Mouse (Mus musculus) ES-E14 (cell line): Measurements from ENCODE around the gene Gm5426. TPM values are rescaled to one million over a fixed set of nuclear protein-coding genes. Genes with fewer than 3 reads are reported as not detected.

Experiments
- DNase-seq: peaks from one replicate; pipeline ENCODE4 v3.0.0-alpha.2; 2013; ENCODE audit warnings: low read depth, low spot score
- H3K27ac ChIP-seq: 2 replicates; pipeline ENCODE4 v1.5.1; 2012; ENCODE audit warnings: low read depth, mild to moderate bottlenecking, low read length, moderate library complexity, mixed read lengths; ENCODE audit not compliant: poor library complexity, insufficient read depth, severe bottlenecking
- H3K36me3 ChIP-seq: 2 replicates; pipeline ENCODE4 v1.6.1; 2012; ENCODE audit warnings: mild to moderate bottlenecking, low read length, moderate library complexity, mixed read lengths; ENCODE audit not compliant: control insufficient read depth, poor library complexity, insufficient read depth, severe bottlenecking
- H3K4me1 ChIP-seq, 2 experiments: fragments of 150-350 bp in 1 of 2; sonication (generic) in 1 of 2; 2 replicates each; pipeline ENCODE4 v1.6.1; 2012; ENCODE audit warnings: low read length in 2 of 2, mild to moderate bottlenecking in 1 of 2, mixed read lengths in 1 of 2; ENCODE audit not compliant: control insufficient read depth in 2 of 2, insufficient read depth in 2 of 2, poor library complexity in 1 of 2
- H3K4me3 ChIP-seq, 2 experiments: fragments of 150-350 bp in 1 of 2; sonication (generic) in 1 of 2; 2 replicates each; pipeline ENCODE4 v1.5.1; 2012; ENCODE audit warnings: low read length in 2 of 2, low read depth in 1 of 2, mild to moderate bottlenecking in 1 of 2, mixed read lengths in 1 of 2; ENCODE audit not compliant: insufficient read depth in 1 of 2, poor library complexity in 1 of 2, severe bottlenecking in 1 of 2
- H3K9ac ChIP-seq: 2 replicates; pipeline ENCODE4 v1.6.1; 2012; ENCODE audit warnings: low read depth, mild to moderate bottlenecking, low read length, mixed read lengths; ENCODE audit not compliant: poor library complexity, insufficient read depth, severe bottlenecking
- H3K9me3 ChIP-seq: fragments of 150-350 bp; sonication (generic); 2 replicates; pipeline ENCODE4 v1.6.1; 2012; ENCODE audit warnings: low read depth, mild to moderate bottlenecking, low read length; ENCODE audit not compliant: control insufficient read depth, insufficient read depth
- CHD2 ChIP-seq: IDR thresholded peaks from 2 replicates; pipeline ENCODE4 v1.6.1; 2014; ENCODE audit warnings: mild to moderate bottlenecking, low read depth, low read length, inconsistent platforms
- HCFC1 ChIP-seq: IDR thresholded peaks from 2 replicates; pipeline ENCODE4 v1.6.1; 2012; ENCODE audit warnings: low read length, inconsistent platforms, borderline replicate concordance; ENCODE audit not compliant: insufficient read depth
- MAFK ChIP-seq: IDR thresholded peaks from 2 replicates; pipeline ENCODE4 v1.6.1; 2014; ENCODE audit warnings: mild to moderate bottlenecking, low read depth, low read length, inconsistent platforms; ENCODE audit not compliant: insufficient read depth
- ZC3H11A ChIP-seq: IDR thresholded peaks from 2 replicates; pipeline ENCODE4 v1.6.1; 2012; ENCODE audit warnings: low read depth, mild to moderate bottlenecking, inconsistent platforms, low read length, borderline replicate concordance
- ZNF384 ChIP-seq: IDR thresholded peaks from 2 replicates; pipeline ENCODE4 v1.6.1; 2012; ENCODE audit warnings: low read depth, low read length, inconsistent platforms
- in situ Hi-C, 2 experiments: fragments of 600-800 bp; cut with MboI; formaldehyde crosslinking; loops; one replicate each; pipeline ENCODE4 v1.15.1; 2025; ENCODE audit warnings: low sequenced_read_pairs in 2 of 2, inconsistent platforms in 1 of 2; ENCODE audit not compliant: unreplicated experiment in 2 of 2
- total RNA-seq: library from RNA; depleted of rRNA; stranded (reverse); fragments of 300-350 nt; gene quantifications from 2 replicates; pipeline ENCODE4 v1.2.3, GENCODE M21; 2012

Gm5426 gene
- total RNA-seq, 1 experiment: not detected

DNA sequence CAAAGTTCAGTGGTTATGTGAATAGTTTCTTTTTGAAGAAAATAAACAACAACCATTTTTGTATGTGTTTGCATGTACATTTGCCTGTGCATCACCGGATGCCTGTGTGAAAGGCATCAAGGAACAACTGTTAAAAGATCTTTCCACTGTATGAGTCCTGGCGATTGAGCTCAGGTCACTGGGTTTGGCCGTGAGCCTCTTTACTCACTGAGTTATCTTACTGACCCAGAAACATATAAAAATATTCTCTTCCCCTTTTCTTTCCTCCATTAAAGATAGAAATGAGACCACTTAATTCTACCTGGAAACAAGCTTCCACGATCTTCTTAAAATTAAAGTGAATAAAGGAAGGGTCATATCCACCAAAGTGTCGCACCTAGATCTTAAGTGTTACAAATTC is 10.2 kb downstream of the Gm5426 start:
- no peaks in the 10 kb centered on the region for H3K4me1 ChIP-seq
- no peak for DNase-seq
- no peaks in the 10 kb centered on the region for H3K9me3 ChIP-seq
- no peaks in the 10 kb centered on the region for H3K36me3 ChIP-seq
- H3K4me3 ChIP-seq: no peak overlapping the region
- TF ChIP-seq ZNF384: no peak
- TF ChIP-seq MAFK: no peak
- no peak for TF ChIP-seq CHD2
- no peak for TF ChIP-seq HCFC1
- TF ChIP-seq ZC3H11A: no peak
- in situ Hi-C loops: no loop called here
- H3K27ac ChIP-seq: no peak overlapping the region
- H3K9ac ChIP-seq: no peak overlapping the region

DNA sequence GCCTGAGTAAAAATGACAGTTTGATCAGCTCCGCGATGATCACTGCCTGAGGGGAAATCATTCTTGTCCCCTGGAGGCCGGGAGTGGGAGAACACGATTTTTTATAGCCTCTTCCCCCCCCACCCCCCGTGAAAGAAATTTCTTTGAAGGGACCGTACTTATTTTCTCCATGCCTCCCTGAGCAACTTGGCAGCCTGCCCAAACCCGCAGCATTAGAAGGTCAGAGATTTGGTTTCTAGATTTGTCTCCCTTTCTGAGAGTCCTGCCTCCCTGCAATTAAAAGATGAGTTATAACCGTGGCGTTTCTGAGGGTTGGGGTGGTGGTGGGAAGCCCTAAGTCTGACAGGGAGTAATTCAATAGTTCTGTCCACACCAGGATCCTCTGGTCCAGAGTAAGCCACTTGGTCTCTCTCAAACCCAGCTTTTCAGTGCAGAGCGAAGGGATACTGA is 11.9 kb downstream of the Gm5426 start:
- H3K36me3 ChIP-seq: no peaks in the 10 kb centered on the region
- DNase-seq: no peak
- no peak overlapping the region for H3K9ac ChIP-seq
- no peak overlapping the region for H3K27ac ChIP-seq
- no peaks in the 10 kb centered on the region for H3K9me3 ChIP-seq
- TF ChIP-seq ZNF384 (no peak), ZC3H11A (no peak), HCFC1 (no peak), MAFK (no peak), CHD2 (no peak)
- no peaks in the 10 kb centered on the region for H3K4me1 ChIP-seq
- in situ Hi-C loops: no loop called here
- H3K4me3 ChIP-seq: no peak overlapping the region

DNA sequence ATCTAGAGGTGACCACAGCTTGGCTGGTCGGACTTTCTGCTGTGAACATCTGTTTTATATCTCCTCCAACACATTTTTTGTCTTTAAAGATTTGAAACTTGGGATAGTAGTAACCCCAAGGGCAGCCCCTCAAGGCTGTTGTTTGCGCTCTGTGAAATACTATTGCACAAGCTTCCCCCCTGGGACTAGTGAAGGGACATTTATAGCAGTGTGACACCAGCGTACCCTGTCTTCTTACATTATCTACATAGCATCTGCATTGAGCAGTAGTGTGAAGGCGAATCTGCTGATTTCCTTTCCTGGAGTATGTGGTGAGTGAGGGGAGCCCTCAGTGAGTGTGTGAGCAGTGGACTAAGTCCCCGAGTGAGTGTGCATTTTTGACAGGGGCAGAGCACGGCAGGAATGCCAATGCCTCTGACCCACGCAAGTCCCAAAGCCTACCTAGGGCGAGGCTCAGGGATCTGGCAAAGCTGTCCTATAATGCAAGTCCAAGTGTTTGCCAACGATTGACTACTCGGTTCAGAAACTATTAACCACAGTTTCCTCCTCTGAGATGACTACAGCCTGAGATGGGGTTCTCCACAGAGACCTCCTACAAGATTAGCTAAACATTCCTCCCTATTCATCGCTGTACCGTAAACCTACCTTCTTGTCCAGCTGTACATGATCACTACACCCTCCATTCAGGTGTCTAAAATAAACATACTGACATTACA is 14.2 kb downstream of the Gm5426 start:
- H3K9ac ChIP-seq: no peak overlapping the region
- H3K9me3 ChIP-seq: no peaks in the 10 kb centered on the region
- TF ChIP-seq MAFK (no peak), ZC3H11A (no peak), HCFC1 (no peak), ZNF384 (no peak), CHD2 (no peak)
- H3K36me3 ChIP-seq: no peaks in the 10 kb centered on the region
- DNase-seq: no peak
- no peaks in the 10 kb centered on the region for H3K4me1 ChIP-seq
- in situ Hi-C loops: no loop called here
- H3K27ac ChIP-seq: no peak overlapping the region
- H3K4me3 ChIP-seq: no peak overlapping the region

DNA sequence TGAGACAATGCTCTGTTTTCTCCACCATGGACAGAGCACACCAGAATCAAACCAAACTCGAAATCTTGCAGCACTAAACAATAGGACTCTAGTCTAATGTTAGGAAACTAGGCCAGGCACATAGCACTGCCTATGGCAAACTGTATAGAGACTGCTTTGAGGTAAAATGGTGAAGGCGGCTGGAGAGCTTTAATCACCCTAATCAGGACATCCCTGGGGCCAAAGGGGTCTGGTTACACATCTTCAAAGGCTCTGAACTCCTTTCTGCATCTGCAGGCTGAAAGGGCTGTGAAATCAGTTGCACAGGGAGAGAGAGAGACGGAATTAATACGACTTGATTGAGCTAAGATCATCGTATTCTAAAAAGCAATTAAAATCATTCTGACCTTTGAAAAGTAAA is 16.9 kb downstream of the Gm5426 start:
- Histone ChIP-seq H3K36me3 (no peaks in the 10 kb centered on the region), H3K9me3 (no peaks in the 10 kb centered on the region), H3K4me1 (no peaks in the 10 kb centered on the region), H3K9ac (no peak overlapping the region), H3K4me3 (no peak overlapping the region), H3K27ac (no peak overlapping the region)
- TF ChIP-seq ZNF384 (no peak), HCFC1 (no peak), CHD2 (no peak), ZC3H11A (no peak), MAFK (no peak)
- in situ Hi-C loops: no loop called here
- DNase-seq: no peak

DNA sequence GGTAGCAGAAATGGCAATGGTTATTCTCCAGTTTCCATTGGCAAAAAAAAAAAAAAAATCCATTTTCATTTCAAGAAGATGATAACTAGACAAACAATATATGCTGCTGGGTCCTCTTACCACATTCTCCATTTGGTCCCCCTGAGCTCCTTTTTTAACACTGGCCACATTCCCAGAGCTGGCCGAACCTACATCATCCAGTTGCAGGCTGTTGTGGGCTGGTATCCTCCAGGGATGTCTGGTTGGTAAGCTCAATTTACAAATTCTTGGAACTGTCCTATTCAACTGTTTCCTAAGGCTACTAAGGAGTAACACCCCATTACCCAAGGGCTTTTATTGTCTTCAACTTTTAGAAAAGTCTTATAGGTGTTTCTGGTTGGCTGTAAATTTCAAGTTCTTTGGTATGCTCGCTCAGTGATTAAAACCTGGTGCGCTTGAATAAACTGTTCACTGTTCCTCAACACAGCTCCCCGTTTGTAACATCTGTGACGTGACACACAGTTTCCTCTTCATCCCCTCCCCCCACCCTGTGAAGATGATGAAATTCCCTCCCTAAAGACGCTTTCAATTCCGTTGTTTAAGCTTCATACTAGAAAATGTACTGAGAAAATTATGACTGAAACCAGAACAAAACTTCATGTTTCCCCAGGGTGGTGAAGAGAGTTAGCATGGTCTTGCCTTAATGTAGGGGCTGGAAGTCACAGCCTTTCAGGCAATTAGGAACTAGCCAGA is 26.7 kb downstream of the Gm5426 start:
- H3K4me1 ChIP-seq: no peaks in the 10 kb centered on the region
- DNase-seq: no peak
- no peak for TF ChIP-seq HCFC1
- no peak for TF ChIP-seq ZC3H11A
- TF ChIP-seq MAFK: no peak
- TF ChIP-seq ZNF384: no peak
- TF ChIP-seq CHD2: no peak
- no peak overlapping the region for H3K9ac ChIP-seq
- H3K4me3 ChIP-seq: no peak overlapping the region
- H3K36me3 ChIP-seq: no peaks in the 10 kb centered on the region
- no peak overlapping the region for H3K27ac ChIP-seq
- H3K9me3 ChIP-seq: no peaks in the 10 kb centered on the region
- in situ Hi-C loops: no loop called here
